Mouse (Mus musculus): ENCODE measurements around the gene Vhl. TPM values are rescaled to one million over a fixed set of nuclear protein-coding genes. Genes with fewer than 3 reads are reported as not detected.
"Not testable (repeated sequence)": the region's sequence is repeated elsewhere in the genome, so short reads cannot be mapped to it uniquely, and the experiment has no call there.

Vhl gene
- polyA plus RNA-seq, 1 experiment: not detected

- H3K27ac ChIP-seq (ENCODE audit: insufficient read depth, low read depth, low read length): no peak overlapping the region
- no peak overlapping the region for H3K4me3 ChIP-seq (ENCODE audit: insufficient read depth, low read depth, low read length)
- WGBS: 83% methylated on average over 8 of the region's 8 CpGs
- peaks cover 14% of the 10 kb centered on the region for H3K4me1 ChIP-seq (ENCODE audit: control insufficient read depth, insufficient read depth, low read length)
- TF ChIP-seq POLR2A (IDR thresholded peaks at IDR 0.05; ENCODE audit: insufficient read depth, low read depth, low read length): no peak
- TF ChIP-seq CTCF (IDR thresholded peaks at IDR 0.05; ENCODE audit: insufficient read depth, low read depth, low read length): no peak
Observed at GRCm38 (mm10) chr6:113662964-113663700, 39.4 kb downstream of the Vhl start.

- no peak overlapping the region for H3K4me3 ChIP-seq (ENCODE audit: insufficient read depth, low read depth, low read length)
- peaks cover 21% of the 10 kb centered on the region for H3K4me1 ChIP-seq (ENCODE audit: control insufficient read depth, insufficient read depth, low read length)
- no peak overlapping the region for H3K27ac ChIP-seq (ENCODE audit: insufficient read depth, low read depth, low read length)
- 87% methylated on average over 7 of the region's 7 CpGs for WGBS
- TF ChIP-seq POLR2A (IDR thresholded peaks at IDR 0.05; ENCODE audit: insufficient read depth, low read depth, low read length) (no peak), CTCF (IDR thresholded peaks at IDR 0.05; ENCODE audit: insufficient read depth, low read depth, low read length) (no peak)
Observed at GRCm38 (mm10) chr6:113664305-113664704, 40.5 kb downstream of the Vhl start.

GRCm38 (mm10) chr6:113667611-113668122 is 43.9 kb downstream of the Vhl start:
- 78% methylated on average over 8 of the region's 8 CpGs for WGBS
- H3K4me3 ChIP-seq (ENCODE audit: insufficient read depth, low read depth, low read length): no peak overlapping the region
- no peak overlapping the region for H3K27ac ChIP-seq (ENCODE audit: insufficient read depth, low read depth, low read length)
- TF ChIP-seq POLR2A (IDR thresholded peaks at IDR 0.05; ENCODE audit: insufficient read depth, low read depth, low read length) (no peak), CTCF (IDR thresholded peaks at IDR 0.05; ENCODE audit: insufficient read depth, low read depth, low read length) (no peak)
- peaks cover 11% of the 10 kb centered on the region; the same call in 1 of the 2 replicates for H3K4me1 ChIP-seq (ENCODE audit: control insufficient read depth, insufficient read depth, low read length)

DNA sequence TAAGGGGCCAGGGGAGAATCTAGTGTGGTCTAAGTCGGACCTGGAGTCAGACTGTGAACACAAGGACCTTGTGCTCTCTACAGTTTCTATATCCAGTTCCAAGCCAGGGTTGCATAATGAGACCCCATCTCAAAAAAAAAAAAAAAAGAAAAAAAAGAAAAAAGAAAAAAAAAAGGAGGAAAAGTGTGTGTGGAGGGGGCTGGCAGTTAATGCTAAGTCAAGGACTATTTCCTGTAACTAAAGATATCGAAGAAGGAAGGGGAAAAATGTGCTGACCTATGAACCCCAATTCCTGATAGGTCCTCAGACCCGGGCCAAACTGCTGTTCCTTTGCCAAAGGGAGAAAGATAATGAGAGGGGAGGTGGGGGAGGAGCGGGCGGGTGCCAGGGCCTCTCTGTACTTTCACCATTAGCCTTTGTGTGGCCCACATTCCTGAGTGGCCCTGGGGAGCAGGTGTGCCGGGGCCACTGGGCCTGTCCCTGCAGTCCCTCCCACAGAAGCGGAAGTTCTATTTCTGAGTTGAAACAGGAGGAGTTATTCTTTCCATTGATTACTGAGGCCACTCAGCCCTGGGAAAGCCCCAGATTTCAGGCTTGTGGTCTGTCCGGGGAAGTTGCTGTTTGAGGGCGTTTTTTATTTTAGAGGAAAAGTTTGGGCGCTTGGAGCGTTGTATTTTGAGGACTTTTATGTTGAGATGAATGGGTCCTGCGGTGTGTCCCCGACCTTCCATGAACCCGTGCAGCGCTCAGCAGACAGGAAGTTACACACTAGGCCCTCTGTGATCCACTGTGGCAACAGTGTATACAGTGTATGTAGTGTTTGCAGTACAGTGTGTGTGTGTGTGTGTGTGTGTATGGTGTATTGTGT is 44.8 kb downstream of the Vhl start:
- H3K4me1 ChIP-seq (ENCODE audit: control insufficient read depth, insufficient read depth, low read length): peaks cover 11% of the 10 kb centered on the region; the same call in 1 of the 2 replicates
- TF ChIP-seq CTCF (IDR thresholded peaks at IDR 0.05; ENCODE audit: insufficient read depth, low read depth, low read length): no peak
- no peak for TF ChIP-seq POLR2A (IDR thresholded peaks at IDR 0.05; ENCODE audit: insufficient read depth, low read depth, low read length)
- peak overlapping the region; percentile 55; the same call in 1 of the 2 replicates for H3K27ac ChIP-seq (ENCODE audit: insufficient read depth, low read depth, low read length)
- H3K4me3 ChIP-seq (ENCODE audit: insufficient read depth, low read depth, low read length): no peak overlapping the region
- 51% methylated on average over 15 of the region's 15 CpGs for WGBS

DNA sequence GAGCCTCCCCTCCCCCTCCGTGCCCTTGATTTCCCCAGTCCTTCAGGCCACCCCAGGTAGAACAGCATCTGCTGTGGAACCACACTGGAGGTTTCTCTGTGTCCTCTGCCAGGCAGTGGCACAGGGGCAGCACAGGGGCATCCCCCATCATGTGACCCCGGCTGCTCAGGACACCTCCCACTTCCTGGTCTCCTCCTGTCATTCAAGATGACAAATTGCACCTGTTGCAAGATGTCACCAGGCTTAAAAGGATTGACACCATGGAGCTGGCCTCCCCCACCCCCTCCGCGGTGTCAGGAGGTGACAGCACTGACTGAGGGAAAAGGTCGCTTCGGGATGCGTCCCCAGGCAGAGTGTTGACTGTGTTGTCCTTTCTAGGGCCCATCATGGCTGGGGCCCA is 46.1 kb downstream of the Vhl start:
- TF ChIP-seq CTCF (IDR thresholded peaks at IDR 0.05; ENCODE audit: insufficient read depth, low read depth, low read length) (no peak), POLR2A (IDR thresholded peaks at IDR 0.05; ENCODE audit: insufficient read depth, low read depth, low read length) (no peak)
- Histone ChIP-seq H3K27ac (ENCODE audit: insufficient read depth, low read depth, low read length) (no peak overlapping the region), H3K4me1 (ENCODE audit: control insufficient read depth, insufficient read depth, low read length) (peaks cover 11% of the 10 kb centered on the region; the same call in 1 of the 2 replicates), H3K4me3 (ENCODE audit: insufficient read depth, low read depth, low read length) (no peak overlapping the region)
- 88% methylated on average over 7 of the region's 7 CpGs for WGBS

- peaks cover 13% of the 10 kb centered on the region for H3K4me1 ChIP-seq (ENCODE audit: control insufficient read depth, insufficient read depth, low read length)
- H3K27ac ChIP-seq (ENCODE audit: insufficient read depth, low read depth, low read length); H3K4me3 ChIP-seq (ENCODE audit: insufficient read depth, low read depth, low read length): not testable (repeated sequence)
- 89% methylated on average over 1 of the region's 1 CpGs for WGBS
Observed at GRCm38 (mm10) chr6:113672029-113672428, 48.3 kb downstream of the Vhl start.

GRCm38 (mm10) chr6:113672989-113673388 is 49.2 kb downstream of the Vhl start:
- H3K4me3 ChIP-seq (ENCODE audit: insufficient read depth, low read depth, low read length): no peak overlapping the region
- H3K4me1 ChIP-seq (ENCODE audit: control insufficient read depth, insufficient read depth, low read length): peaks cover 21% of the 10 kb centered on the region
- no peak overlapping the region for H3K27ac ChIP-seq (ENCODE audit: insufficient read depth, low read depth, low read length)
- WGBS: 85% methylated on average over 6 of the region's 6 CpGs
- no peak for TF ChIP-seq POLR2A (IDR thresholded peaks at IDR 0.05; ENCODE audit: insufficient read depth, low read depth, low read length)

DNA sequence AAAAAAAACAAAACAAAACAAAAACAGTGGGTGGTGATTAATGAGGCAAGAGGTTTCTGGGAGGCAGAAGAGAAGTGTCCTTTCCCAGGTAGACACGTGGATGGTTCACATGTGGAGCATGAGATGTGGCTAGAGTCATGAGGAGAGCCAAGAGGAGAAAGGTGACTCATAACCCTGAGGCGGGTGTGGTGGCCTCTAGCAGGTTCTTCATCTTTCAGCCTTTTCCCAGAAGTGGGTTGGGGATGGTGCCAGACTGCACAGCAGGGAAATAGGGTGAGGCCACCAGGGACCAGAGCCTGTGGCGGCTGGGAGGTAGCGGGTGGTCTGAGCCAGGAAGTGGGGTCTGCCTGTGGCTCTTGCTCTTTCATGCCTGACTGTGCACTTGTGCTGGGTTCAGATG is 51.5 kb downstream of the Vhl start:
- TF ChIP-seq CTCF (IDR thresholded peaks at IDR 0.05; ENCODE audit: insufficient read depth, low read depth, low read length) (no peak), POLR2A (IDR thresholded peaks at IDR 0.05; ENCODE audit: insufficient read depth, low read depth, low read length) (no peak)
- peaks cover 10% of the 10 kb centered on the region for H3K4me1 ChIP-seq (ENCODE audit: control insufficient read depth, insufficient read depth, low read length)
- WGBS: 84% methylated on average over 4 of the region's 4 CpGs
- no peak overlapping the region for H3K4me3 ChIP-seq (ENCODE audit: insufficient read depth, low read depth, low read length)
- H3K27ac ChIP-seq (ENCODE audit: insufficient read depth, low read depth, low read length): no peak overlapping the region

DNA sequence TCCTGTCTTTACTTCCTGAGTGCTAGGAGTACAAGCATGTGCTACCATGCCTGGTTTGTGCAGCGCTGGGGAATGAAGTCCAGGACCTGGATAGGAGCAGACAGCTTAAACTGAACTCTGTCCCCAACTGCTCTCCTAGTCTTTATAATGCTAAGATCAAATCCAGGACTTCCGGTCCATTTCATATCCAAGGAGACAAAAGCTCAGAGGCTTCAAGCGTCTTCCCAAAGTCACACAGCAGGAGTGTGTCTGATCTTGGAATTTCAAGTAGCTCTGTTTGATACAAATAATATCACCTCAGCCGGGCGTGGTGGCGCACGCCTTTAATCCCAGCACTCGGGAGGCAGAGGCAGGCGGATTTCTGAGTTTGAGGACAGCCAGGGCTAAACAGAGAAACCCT is 52.2 kb downstream of the Vhl start:
- Histone ChIP-seq H3K4me1 (ENCODE audit: control insufficient read depth, insufficient read depth, low read length) (peaks cover 10% of the 10 kb centered on the region), H3K4me3 (ENCODE audit: insufficient read depth, low read depth, low read length) (no peak overlapping the region), H3K27ac (ENCODE audit: insufficient read depth, low read depth, low read length) (no peak overlapping the region)
- TF ChIP-seq POLR2A (IDR thresholded peaks at IDR 0.05; ENCODE audit: insufficient read depth, low read depth, low read length): no peak
- TF ChIP-seq CTCF (IDR thresholded peaks at IDR 0.05; ENCODE audit: insufficient read depth, low read depth, low read length): no peak
- 96% methylated on average over 9 of the region's 9 CpGs for WGBS

Data from olfactory bulb, adult 2 months (tissue).